Mouse (Mus musculus): ENCODE measurements at regions not wholly inside any gene's neighbourhood (a gene's known extent, or its start where the extent isn't known, plus 50 kb on each side); places are given as distances from the start of the nearest gene placed in this dataset.

GRCm38 (mm10) chr10:46255575-46255974 is 677.9 kb downstream of the Hace1 start:
- Histone ChIP-seq H3K4me1 (ENCODE audit: control insufficient read depth, insufficient read depth, low read length) (no peaks in the 10 kb centered on the region), H3K4me3 (ENCODE audit: low read depth, low read length) (no peak overlapping the region), H3K9me3 (ENCODE audit: control insufficient read depth, low read length) (no peaks in the 10 kb centered on the region), H3K4me2 (ENCODE audit: low read depth) (no peak overlapping the region), H3K9ac (ENCODE audit: low read length) (no peak overlapping the region), H3K36me3 (ENCODE audit: control insufficient read depth, insufficient read depth, low read length) (no peaks in the 10 kb centered on the region), H3K27ac (ENCODE audit: low read depth, low read length) (no peak overlapping the region), H3K27me3 (ENCODE audit: control insufficient read depth, insufficient read depth, low read length) (no peaks in the 10 kb centered on the region)
- ATAC-seq (ENCODE audit: insufficient read depth, low FRiP score, low TSS enrichment): no peak
- DNase-seq (ENCODE audit: low spot score): no peak
- 86% methylated on average over 1 of the region's 1 CpGs for WGBS

- Histone ChIP-seq H3K4me1 (ENCODE audit: control insufficient read depth, insufficient read depth, low read length) (no peaks in the 10 kb centered on the region), H3K36me3 (ENCODE audit: control insufficient read depth, insufficient read depth, low read length) (no peaks in the 10 kb centered on the region), H3K27ac (ENCODE audit: low read depth, low read length) (no peak overlapping the region), H3K27me3 (ENCODE audit: control insufficient read depth, insufficient read depth, low read length) (no peaks in the 10 kb centered on the region), H3K4me2 (ENCODE audit: low read depth) (no peak overlapping the region), H3K4me3 (ENCODE audit: low read depth, low read length) (no peak overlapping the region), H3K9ac (ENCODE audit: low read length) (no peak overlapping the region), H3K9me3 (ENCODE audit: control insufficient read depth, low read length) (no peaks in the 10 kb centered on the region)
- 87% methylated on average over 1 of the region's 1 CpGs for WGBS
- DNase-seq (ENCODE audit: low spot score) (no peak), ATAC-seq (ENCODE audit: insufficient read depth, low FRiP score, low TSS enrichment) (no peak)
Observed at GRCm38 (mm10) chr10:46269710-46270109, 692.1 kb downstream of the Hace1 start.

GRCm38 (mm10) chr10:46273846-46274245 is 696.2 kb downstream of the Hace1 start:
- no peak overlapping the region for H3K4me3 ChIP-seq (ENCODE audit: low read depth, low read length)
- H3K9me3 ChIP-seq (ENCODE audit: control insufficient read depth, low read length): no peaks in the 10 kb centered on the region
- H3K9ac ChIP-seq (ENCODE audit: low read length): no peak overlapping the region
- WGBS: 86% methylated on average over 1 of the region's 1 CpGs
- no peaks in the 10 kb centered on the region for H3K4me1 ChIP-seq (ENCODE audit: control insufficient read depth, insufficient read depth, low read length)
- H3K36me3 ChIP-seq (ENCODE audit: control insufficient read depth, insufficient read depth, low read length): no peaks in the 10 kb centered on the region
- no peak for ATAC-seq (ENCODE audit: insufficient read depth, low FRiP score, low TSS enrichment)
- H3K27me3 ChIP-seq (ENCODE audit: control insufficient read depth, insufficient read depth, low read length): no peaks in the 10 kb centered on the region
- H3K4me2 ChIP-seq (ENCODE audit: low read depth): no peak overlapping the region
- H3K27ac ChIP-seq (ENCODE audit: low read depth, low read length): no peak overlapping the region
- DNase-seq (ENCODE audit: low spot score): no peak

- ATAC-seq (ENCODE audit: insufficient read depth, low FRiP score, low TSS enrichment) (no peak), DNase-seq (ENCODE audit: low spot score) (no peak)
- H3K4me2 ChIP-seq (ENCODE audit: low read depth): no peak overlapping the region
- WGBS: 81% methylated on average over 5 of the region's 5 CpGs
- no peak overlapping the region for H3K9ac ChIP-seq (ENCODE audit: low read length)
- no peaks in the 10 kb centered on the region for H3K9me3 ChIP-seq (ENCODE audit: control insufficient read depth, low read length)
- no peaks in the 10 kb centered on the region for H3K4me1 ChIP-seq (ENCODE audit: control insufficient read depth, insufficient read depth, low read length)
- H3K27me3 ChIP-seq (ENCODE audit: control insufficient read depth, insufficient read depth, low read length): no peaks in the 10 kb centered on the region
- no peak overlapping the region for H3K27ac ChIP-seq (ENCODE audit: low read depth, low read length)
- no peak overlapping the region for H3K4me3 ChIP-seq (ENCODE audit: low read depth, low read length)
- no peaks in the 10 kb centered on the region for H3K36me3 ChIP-seq (ENCODE audit: control insufficient read depth, insufficient read depth, low read length)
Observed at GRCm38 (mm10) chr10:46294290-46294689, 716.7 kb downstream of the Hace1 start.

- Histone ChIP-seq H3K36me3 (ENCODE audit: control insufficient read depth, insufficient read depth, low read length) (no peaks in the 10 kb centered on the region), H3K9ac (ENCODE audit: low read length) (no peak overlapping the region), H3K4me3 (ENCODE audit: low read depth, low read length) (no peak overlapping the region), H3K4me2 (ENCODE audit: low read depth) (no peak overlapping the region), H3K27me3 (ENCODE audit: control insufficient read depth, insufficient read depth, low read length) (no peaks in the 10 kb centered on the region), H3K9me3 (ENCODE audit: control insufficient read depth, low read length) (no peaks in the 10 kb centered on the region), H3K4me1 (ENCODE audit: control insufficient read depth, insufficient read depth, low read length) (no peaks in the 10 kb centered on the region), H3K27ac (ENCODE audit: low read depth, low read length) (no peak overlapping the region)
- WGBS: 85% methylated on average over 5 of the region's 5 CpGs
- DNase-seq (ENCODE audit: low spot score) (no peak), ATAC-seq (ENCODE audit: insufficient read depth, low FRiP score, low TSS enrichment) (no peak)
Observed at GRCm38 (mm10) chr10:46298352-46298751, 720.7 kb downstream of the Hace1 start.

GRCm38 (mm10) chr10:46299521-46299920 is 721.9 kb downstream of the Hace1 start:
- Histone ChIP-seq H3K4me3 (ENCODE audit: low read depth, low read length) (no peak overlapping the region), H3K27ac (ENCODE audit: low read depth, low read length) (no peak overlapping the region), H3K36me3 (ENCODE audit: control insufficient read depth, insufficient read depth, low read length) (no peaks in the 10 kb centered on the region), H3K27me3 (ENCODE audit: control insufficient read depth, insufficient read depth, low read length) (no peaks in the 10 kb centered on the region), H3K9me3 (ENCODE audit: control insufficient read depth, low read length) (no peaks in the 10 kb centered on the region), H3K4me2 (ENCODE audit: low read depth) (no peak overlapping the region), H3K9ac (ENCODE audit: low read length) (no peak overlapping the region), H3K4me1 (ENCODE audit: control insufficient read depth, insufficient read depth, low read length) (no peaks in the 10 kb centered on the region)
- no peak for ATAC-seq (ENCODE audit: insufficient read depth, low FRiP score, low TSS enrichment)
- WGBS: 55% methylated on average over 3 of the region's 3 CpGs
- DNase-seq (ENCODE audit: low spot score): no peak

GRCm38 (mm10) chr10:46320328-46321038 is 742.9 kb downstream of the Hace1 start:
- no peak for DNase-seq (ENCODE audit: low spot score)
- Histone ChIP-seq H3K9ac (ENCODE audit: low read length) (no peak overlapping the region), H3K27ac (ENCODE audit: low read depth, low read length) (no peak overlapping the region), H3K4me3 (ENCODE audit: low read depth, low read length) (no peak overlapping the region), H3K4me1 (ENCODE audit: control insufficient read depth, insufficient read depth, low read length) (no peaks in the 10 kb centered on the region), H3K27me3 (ENCODE audit: control insufficient read depth, insufficient read depth, low read length) (no peaks in the 10 kb centered on the region), H3K4me2 (ENCODE audit: low read depth) (no peak overlapping the region), H3K36me3 (ENCODE audit: control insufficient read depth, insufficient read depth, low read length) (no peaks in the 10 kb centered on the region), H3K9me3 (ENCODE audit: control insufficient read depth, low read length) (no peaks in the 10 kb centered on the region)
- ATAC-seq (ENCODE audit: insufficient read depth, low FRiP score, low TSS enrichment): no peak
- WGBS: 91% methylated on average over 5 of the region's 5 CpGs

- 92% methylated on average over 3 of the region's 3 CpGs for WGBS
- Histone ChIP-seq H3K4me2 (ENCODE audit: low read depth) (no peak overlapping the region), H3K27ac (ENCODE audit: low read depth, low read length) (no peak overlapping the region), H3K9ac (ENCODE audit: low read length) (no peak overlapping the region), H3K4me3 (ENCODE audit: low read depth, low read length) (no peak overlapping the region), H3K9me3 (ENCODE audit: control insufficient read depth, low read length) (no peaks in the 10 kb centered on the region), H3K36me3 (ENCODE audit: control insufficient read depth, insufficient read depth, low read length) (no peaks in the 10 kb centered on the region), H3K4me1 (ENCODE audit: control insufficient read depth, insufficient read depth, low read length) (no peaks in the 10 kb centered on the region), H3K27me3 (ENCODE audit: control insufficient read depth, insufficient read depth, low read length) (no peaks in the 10 kb centered on the region)
- no peak for DNase-seq (ENCODE audit: low spot score)
- ATAC-seq (ENCODE audit: insufficient read depth, low FRiP score, low TSS enrichment): no peak
Observed at GRCm38 (mm10) chr10:46321040-46321439, 743.4 kb downstream of the Hace1 start.

- DNase-seq (ENCODE audit: low spot score) (no peak), ATAC-seq (ENCODE audit: insufficient read depth, low FRiP score, low TSS enrichment) (no peak)
- no peaks in the 10 kb centered on the region for H3K4me1 ChIP-seq (ENCODE audit: control insufficient read depth, insufficient read depth, low read length)
- 83% methylated on average over 1 of the region's 1 CpGs for WGBS
- H3K36me3 ChIP-seq (ENCODE audit: control insufficient read depth, insufficient read depth, low read length): no peaks in the 10 kb centered on the region
- H3K4me3 ChIP-seq (ENCODE audit: low read depth, low read length): no peak overlapping the region
- H3K27ac ChIP-seq (ENCODE audit: low read depth, low read length): no peak overlapping the region
- no peaks in the 10 kb centered on the region for H3K27me3 ChIP-seq (ENCODE audit: control insufficient read depth, insufficient read depth, low read length)
- H3K4me2 ChIP-seq (ENCODE audit: low read depth): no peak overlapping the region
- no peaks in the 10 kb centered on the region for H3K9me3 ChIP-seq (ENCODE audit: control insufficient read depth, low read length)
- no peak overlapping the region for H3K9ac ChIP-seq (ENCODE audit: low read length)
Observed at GRCm38 (mm10) chr10:46329052-46329451, 751.4 kb downstream of the Hace1 start.
